Mouse (Mus musculus) WW6 (cell line): ENCODE measurements around the gene Plcxd1.
"Not testable (repeated sequence)": the region's sequence is repeated elsewhere in the genome, so short reads cannot be mapped to it uniquely, and the experiment has no call there.

ENCODE experiments used
- DNase-seq: peaks from one replicate; pipeline ENCODE4 v3.0.0-alpha.2; 2013; ENCODE audit warnings: low read depth, low spot score

Plcxd1 gene

DNA sequence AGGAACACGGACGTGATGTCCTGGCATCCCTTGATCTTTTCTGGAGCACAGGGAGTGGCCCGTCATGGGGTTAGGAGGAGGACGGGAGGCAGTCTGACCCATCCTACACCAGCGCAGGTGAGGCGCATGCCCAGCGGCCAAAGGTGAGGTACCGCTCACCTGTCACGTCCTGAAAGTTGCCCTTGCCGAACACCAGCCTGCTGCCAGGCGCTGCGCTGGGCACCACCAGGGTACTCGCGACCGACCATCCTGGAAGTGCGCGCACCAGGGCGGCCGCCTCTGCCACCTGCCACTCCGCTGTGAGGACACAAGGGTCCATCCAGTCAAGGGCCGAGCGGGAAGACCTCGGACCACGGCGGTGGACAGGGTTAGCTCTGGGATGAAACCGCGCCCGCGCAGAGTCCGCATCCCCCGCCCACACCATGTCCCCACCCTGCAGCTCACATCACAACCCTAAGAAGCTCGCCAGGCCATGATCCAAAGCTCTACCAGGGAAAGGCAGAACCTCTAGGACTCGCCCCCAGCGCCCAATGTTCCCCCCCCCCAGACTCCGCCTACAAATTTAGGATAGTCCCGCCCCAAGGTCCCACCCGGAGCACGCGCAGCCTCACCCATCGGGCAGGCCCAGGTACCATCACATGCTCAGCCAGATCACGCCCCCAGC is 7.3 kb downstream of the Plcxd1 start:
- no peak for DNase-seq

DNA sequence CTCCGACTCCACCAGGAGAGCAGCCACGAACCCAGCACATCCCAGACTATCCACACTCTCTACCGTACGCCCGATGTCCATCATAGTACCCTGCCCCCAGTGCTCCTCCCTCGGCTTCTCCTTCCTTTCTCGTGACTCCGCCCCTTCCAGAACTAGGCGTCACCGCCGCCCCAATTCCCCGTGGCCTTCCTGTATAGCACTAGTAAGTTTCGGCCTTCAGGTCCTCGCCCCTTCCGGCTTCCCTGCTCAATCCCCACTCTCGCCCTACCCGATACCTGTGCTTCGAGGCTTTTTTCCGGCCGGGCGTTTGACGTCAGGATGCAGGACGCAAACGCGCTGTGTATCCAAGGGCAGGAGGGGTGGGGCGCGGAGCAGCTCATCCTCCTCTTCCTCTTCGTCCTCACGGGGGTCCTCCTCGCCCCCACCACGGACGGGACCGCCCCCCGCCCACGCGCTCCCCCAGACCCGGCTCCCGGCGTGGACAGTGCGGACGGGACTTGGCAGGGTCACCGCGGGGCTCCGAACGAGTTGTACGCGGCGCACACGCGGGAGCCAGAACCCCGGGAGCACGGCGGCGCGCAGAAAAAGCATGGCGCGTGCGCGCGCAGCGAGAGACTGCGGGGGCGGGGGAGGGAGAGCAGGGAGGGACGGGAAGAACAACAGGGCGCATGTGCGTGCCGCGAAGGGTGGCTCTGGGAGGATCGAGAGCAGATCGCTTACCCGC is 8.0 kb downstream of the Plcxd1 start, which contains the start of gene Gtpbp6:
TSS of gene Gtpbp6 (minus strand) at position 617 of the 724 bp plus-strand sequence.
- DNase-seq: peak; percentile 96

DNA sequence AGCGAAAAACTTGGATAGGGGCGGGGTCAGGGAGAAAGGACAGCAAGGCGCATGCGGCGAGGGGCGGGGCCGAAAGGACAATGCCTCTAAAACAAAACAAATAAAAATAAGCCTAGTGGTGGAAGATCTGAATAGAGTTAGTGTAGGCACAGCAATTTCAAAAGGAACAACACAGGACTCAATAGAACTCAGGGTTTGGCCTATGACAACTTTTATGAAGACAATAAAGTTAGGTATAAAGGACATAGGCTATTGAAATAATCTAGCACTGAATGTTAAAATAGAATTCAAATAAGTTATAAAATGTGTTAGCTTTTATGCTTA is 8.5 kb downstream of the Plcxd1 start:
- no peak for DNase-seq

- DNase-seq: peak; percentile 72
These were observed 10.2 kb downstream of the Plcxd1 start, which contains the start of gene Zfp605 for GRCm38 (mm10) chr5:110109991-110110441. Gene Zfp605, plus strand, starts transcription at chr5:110110092.

GRCm38 (mm10) chr5:110122380-110122779 is 22.6 kb downstream of the Plcxd1 start:
- not testable (repeated sequence) for DNase-seq

- peak; percentile 94 for DNase-seq
These were observed 35.7 kb downstream of the Plcxd1 start, which contains the start of gene Chfr for GRCm38 (mm10) chr5:110135293-110136086. Gene Chfr, plus strand, starts transcription at chr5:110135842.

GRCm38 (mm10) chr5:110136087-110136464 is 36.3 kb downstream of the Plcxd1 start:
- DNase-seq: no peak

- no peak for DNase-seq
These were observed 38.0 kb downstream of the Plcxd1 start for GRCm38 (mm10) chr5:110137816-110138215.

DNA sequence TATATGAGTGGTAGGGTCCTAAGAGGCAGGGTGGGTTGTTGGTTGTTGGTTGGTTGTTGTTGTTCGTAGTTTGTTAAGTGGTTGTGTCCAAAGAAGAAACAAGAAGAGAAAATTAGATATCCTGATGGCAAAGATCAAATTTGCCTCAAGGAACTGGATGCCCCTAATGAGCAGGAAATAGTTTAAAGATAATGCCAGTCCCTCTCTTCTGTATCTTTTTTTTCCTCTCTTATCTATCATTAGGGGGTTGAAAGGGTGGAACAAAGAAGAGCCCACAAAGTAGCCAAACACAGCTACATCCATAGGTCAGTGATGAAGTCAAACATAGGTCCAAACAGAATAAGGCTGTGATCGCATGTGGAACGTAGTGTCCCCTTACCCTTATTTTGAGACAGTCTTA is 39.6 kb downstream of the Plcxd1 start:
- no peak for DNase-seq

DNA sequence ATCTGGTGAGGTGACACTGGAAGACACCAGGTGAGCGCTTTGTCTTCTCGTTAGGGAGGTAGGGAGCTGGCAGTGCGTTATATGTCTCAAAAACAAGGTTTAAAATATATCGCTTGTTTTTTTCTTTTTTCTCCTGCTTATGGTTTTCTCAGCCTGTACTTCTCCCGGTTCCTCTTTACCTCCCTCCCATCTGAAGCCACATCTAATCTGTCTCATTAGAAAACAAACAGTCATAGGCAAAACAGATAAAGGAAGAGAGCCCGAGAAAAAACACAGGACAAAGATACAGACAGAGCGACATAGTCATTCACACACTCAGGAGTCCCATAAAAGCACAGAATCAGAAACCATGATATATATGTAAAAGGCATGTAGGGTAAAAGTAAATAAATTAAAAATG is 40.7 kb downstream of the Plcxd1 start:
- no peak for DNase-seq

- DNase-seq: no peak
These were observed 42.5 kb downstream of the Plcxd1 start for GRCm38 (mm10) chr5:110142309-110142708.

- DNase-seq: no peak
These were observed 43.2 kb downstream of the Plcxd1 start for GRCm38 (mm10) chr5:110143007-110143406.
